Mouse (Mus musculus) neural tube, embryonic 13.5 days (tissue): ENCODE results near the gene C1qtnf12. TPM values are rescaled to one million over a fixed set of nuclear protein-coding genes. Genes with fewer than 3 reads are reported as not detected.
A peak's percentile ranks its signal among the peaks of the same experiment; 100 is the strongest.

Experiments
- ATAC-seq: fragments of 200-750 bp; cut with Nextera tagmentation; 2 replicates; pipeline ENCODE4 v1.8.0; 2017; ENCODE audit warnings: low read depth, mild to moderate bottlenecking, moderate TSS enrichment, moderate library complexity
- H3K27ac ChIP-seq: fragments of 300-500 bp; sonication (generic); replicated peaks from 2 replicates; pipeline ENCODE4 v1.5.1; 2015; ENCODE audit warnings: moderate library complexity, mild to moderate bottlenecking, inconsistent platforms
- H3K27me3 ChIP-seq: fragments of 300-500 bp; sonication (generic); 2 replicates; pipeline ENCODE4 v1.6.1; 2015; ENCODE audit warnings: mild to moderate bottlenecking, inconsistent platforms
- H3K36me3 ChIP-seq: fragments of 300-500 bp; sonication (generic); 2 replicates; pipeline ENCODE4 v1.6.1; 2015; ENCODE audit warnings: mild to moderate bottlenecking, inconsistent platforms
- H3K4me1 ChIP-seq: fragments of 300-500 bp; sonication (generic); replicated peaks from 2 replicates; pipeline ENCODE4 v1.6.1; 2015; ENCODE audit warnings: inconsistent platforms
- H3K4me2 ChIP-seq: fragments of 300-500 bp; sonication (generic); 2 replicates; pipeline ENCODE4 v1.6.1; 2015; ENCODE audit warnings: inconsistent platforms, mild to moderate bottlenecking, moderate library complexity
- H3K4me3 ChIP-seq: fragments of 300-500 bp; sonication (generic); 2 replicates; pipeline ENCODE4 v1.5.1; 2015; ENCODE audit warnings: mild to moderate bottlenecking, inconsistent platforms
- H3K9ac ChIP-seq: fragments of 300-500 bp; sonication (generic); 2 replicates; pipeline ENCODE4 v1.6.1; 2015; ENCODE audit warnings: moderate library complexity, mild to moderate bottlenecking, inconsistent platforms
- H3K9me3 ChIP-seq: fragments of 300-500 bp; sonication (generic); 2 replicates; pipeline ENCODE4 v1.6.1; 2016; ENCODE audit warnings: inconsistent platforms
- WGBS: fragments of 180-500 bp; shearing (Covaris S2); methylation state at CpG from one replicate; pipeline ENCODE4 v1.1.7; 2015; 5-methylcytosine and 5-hydroxymethylcytosine counted together
- polyA plus RNA-seq: library from polyadenylated mRNA; unstranded; fragments of >200 nt; fragmentation: Nextera tagmentation; extraction: Ambion mirVana; gene quantifications from 2 replicates; pipeline ENCODE4 v1.2.1, GENCODE M21; 2015

C1qtnf12 gene
- 10.6 and 19.0 TPM in 2 replicates for polyA plus RNA-seq

DNA sequence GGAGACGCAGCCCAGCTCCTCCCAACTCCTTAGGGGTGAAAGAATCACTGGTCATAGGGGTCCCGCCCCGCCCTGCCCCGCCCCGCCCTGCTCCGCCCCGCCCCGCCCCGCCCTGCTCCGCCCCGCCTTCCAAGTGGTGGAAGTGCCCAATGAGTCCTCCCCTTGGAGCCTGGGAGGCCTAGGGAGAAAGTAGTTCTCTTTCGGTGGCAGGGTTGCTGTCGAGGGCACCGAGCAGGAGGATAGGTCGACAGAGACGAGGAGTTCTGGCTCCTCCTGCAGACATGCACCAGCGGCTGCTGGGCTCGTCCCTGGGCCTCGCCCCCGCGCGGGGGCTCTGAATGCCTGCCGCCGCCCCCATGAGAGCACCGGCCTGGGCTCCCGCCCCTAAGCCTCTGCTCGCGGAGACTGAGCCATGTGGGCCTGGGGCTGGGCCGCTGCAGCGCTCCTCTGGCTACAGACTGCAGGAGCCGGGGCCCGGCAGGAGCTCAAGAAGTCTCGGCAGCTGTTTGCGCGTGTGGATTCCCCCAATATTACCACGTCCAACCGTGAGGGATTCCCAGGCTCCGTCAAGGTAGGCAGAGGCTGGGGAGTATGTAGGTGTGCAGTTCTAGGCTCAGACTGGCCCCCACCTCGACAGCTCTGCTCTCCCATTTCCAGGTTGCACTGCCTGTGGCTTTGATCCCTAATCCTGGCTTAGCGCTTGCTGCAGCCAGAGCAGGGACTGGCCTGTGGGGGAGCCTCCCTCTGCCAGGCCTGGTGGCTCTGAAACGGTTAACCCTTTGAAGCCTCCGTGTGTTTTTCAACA, at the start of gene C1qtnf12:
Gene C1qtnf12, plus strand, starts transcription at position 152 of the 805 bp plus-strand sequence.
- H3K4me1 ChIP-seq: peaks cover 17% of the 10 kb centered on the region
- peak within 1 kb of the TSS; percentile 73 for H3K9ac ChIP-seq
- peak; percentile 62 for ATAC-seq
- WGBS: under 1% methylated on average over 42 of the region's 42 CpGs
- no peaks in the 10 kb centered on the region for H3K27me3 ChIP-seq
- peak within 1 kb of the TSS; percentile 74 for H3K4me2 ChIP-seq
- H3K36me3 ChIP-seq: peaks cover 51% of the 10 kb centered on the region
- no peaks in the 10 kb centered on the region for H3K9me3 ChIP-seq
- peak within 1 kb of the TSS; percentile 23; the same call in 1 of the 2 replicates for H3K27ac ChIP-seq
- peak within 1 kb of the TSS; percentile 43 for H3K4me3 ChIP-seq

DNA sequence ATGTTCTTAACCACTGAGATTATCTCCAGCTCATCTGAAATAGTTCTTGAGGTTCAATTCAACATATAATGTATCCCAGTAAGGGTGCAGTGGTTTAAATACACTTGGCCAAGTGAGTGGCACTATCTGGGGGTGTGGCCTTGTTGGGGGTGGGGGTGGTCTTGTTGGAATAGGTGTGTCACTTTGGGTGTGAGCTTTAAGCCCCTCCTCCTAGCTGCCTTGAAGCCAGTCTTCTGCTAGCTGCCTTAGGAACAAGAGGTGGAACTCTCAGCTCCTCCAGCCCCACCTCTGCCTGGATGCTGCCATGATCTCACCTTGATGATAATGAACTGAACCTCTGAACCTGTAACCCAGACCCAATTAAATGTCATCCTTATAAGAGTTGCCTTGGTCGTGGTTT, 30.1 kb upstream of the C1qtnf12 start:
- no peaks in the 10 kb centered on the region for H3K4me1 ChIP-seq
- H3K4me2 ChIP-seq: no peak overlapping the region
- H3K27me3 ChIP-seq: no peaks in the 10 kb centered on the region
- H3K27ac ChIP-seq: no peak overlapping the region
- no peaks in the 10 kb centered on the region for H3K36me3 ChIP-seq
- no peak overlapping the region for H3K9ac ChIP-seq
- no peak for ATAC-seq
- no peak overlapping the region for H3K4me3 ChIP-seq
- no peaks in the 10 kb centered on the region for H3K9me3 ChIP-seq
- 54% methylated on average over 1 of the region's 1 CpGs for WGBS

DNA sequence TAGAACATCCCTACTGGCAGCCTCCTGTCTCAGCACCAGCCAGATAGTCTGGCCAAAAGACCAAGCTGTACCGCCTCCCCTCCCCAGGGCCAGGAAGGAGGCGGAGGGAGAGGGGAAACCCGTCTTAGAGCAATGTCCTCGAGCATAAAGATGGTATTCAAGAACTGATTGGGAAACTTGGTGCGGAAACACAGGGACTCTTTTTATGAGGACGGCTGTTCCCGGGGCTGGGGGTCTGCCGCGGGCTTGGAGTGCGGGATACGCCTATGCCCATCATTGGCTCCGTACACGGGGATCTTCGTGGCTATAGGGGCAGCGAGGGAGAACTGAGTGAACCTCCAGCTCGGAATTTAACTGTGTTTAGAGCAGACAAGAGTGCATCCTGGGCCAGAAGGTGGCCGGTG, 19.1 kb upstream of the C1qtnf12 start:
- Histone ChIP-seq H3K9me3 (no peaks in the 10 kb centered on the region), H3K36me3 (peaks cover 17% of the 10 kb centered on the region), H3K27ac (peak overlapping the region; percentile 90), H3K9ac (peak overlapping the region; percentile 93), H3K4me2 (peak overlapping the region; percentile 90), H3K4me3 (peak overlapping the region; percentile 99), H3K27me3 (0 out of 2 replicates have a peak, but pooled peaks cover 2% of the 10 kb centered on the region), H3K4me1 (peaks cover 27% of the 10 kb centered on the region)
- WGBS: 2% methylated on average over 17 of the region's 17 CpGs
- ATAC-seq: peak; percentile 62

DNA sequence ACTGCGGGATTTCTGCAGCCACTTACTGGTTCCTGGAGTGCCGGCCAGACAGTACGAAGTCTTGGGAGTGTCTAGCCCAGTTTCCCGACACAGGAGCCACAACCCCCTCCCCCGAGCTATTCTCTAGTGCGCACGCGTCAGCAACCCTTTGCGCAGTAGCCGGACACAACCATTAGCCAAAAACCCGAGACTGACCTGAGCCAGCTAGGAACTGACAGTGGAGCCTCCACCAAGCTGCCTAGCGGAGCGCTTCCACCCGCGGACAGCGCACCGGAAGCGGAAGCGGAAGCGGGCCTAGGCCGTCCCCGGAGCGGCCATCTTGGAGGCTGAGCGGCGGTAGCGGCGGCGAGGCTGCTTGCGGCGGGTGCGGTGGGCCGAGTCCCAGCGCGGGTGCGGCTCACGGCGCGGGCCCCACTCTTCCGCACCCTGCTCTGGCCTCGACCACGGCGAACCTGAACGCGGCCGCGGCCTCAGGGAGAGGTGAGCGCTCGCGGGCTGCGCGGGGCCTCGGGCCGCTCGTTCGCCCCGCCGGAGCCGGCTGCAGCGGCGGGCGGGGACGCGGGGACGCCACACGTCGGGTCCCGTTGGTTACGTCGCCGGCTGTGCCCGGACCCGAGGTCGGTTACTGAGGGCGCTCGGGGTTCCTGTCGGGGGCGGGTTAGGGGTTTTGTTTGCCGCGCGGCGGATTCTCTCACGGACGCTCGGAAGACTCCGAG, 18.4 kb upstream of the C1qtnf12 start, which contains the start of gene Ube2j2:
Gene Ube2j2, plus strand, starts transcription at position 298 of the 716 bp plus-strand sequence.
- under 1% methylated on average over 85 of the region's 85 CpGs for WGBS
- Histone ChIP-seq H3K4me2 (peak within 1 kb of the TSS; percentile 90), H3K4me3 (peak within 1 kb of the TSS; percentile 99), H3K9ac (peak within 1 kb of the TSS; percentile 93), H3K27me3 (0 out of 2 replicates have a peak, but pooled peaks cover 2% of the 10 kb centered on the region), H3K27ac (peak within 1 kb of the TSS; percentile 90), H3K36me3 (peaks cover 24% of the 10 kb centered on the region), H3K4me1 (peaks cover 27% of the 10 kb centered on the region), H3K9me3 (no peaks in the 10 kb centered on the region)
- peak; percentile 98 for ATAC-seq

DNA sequence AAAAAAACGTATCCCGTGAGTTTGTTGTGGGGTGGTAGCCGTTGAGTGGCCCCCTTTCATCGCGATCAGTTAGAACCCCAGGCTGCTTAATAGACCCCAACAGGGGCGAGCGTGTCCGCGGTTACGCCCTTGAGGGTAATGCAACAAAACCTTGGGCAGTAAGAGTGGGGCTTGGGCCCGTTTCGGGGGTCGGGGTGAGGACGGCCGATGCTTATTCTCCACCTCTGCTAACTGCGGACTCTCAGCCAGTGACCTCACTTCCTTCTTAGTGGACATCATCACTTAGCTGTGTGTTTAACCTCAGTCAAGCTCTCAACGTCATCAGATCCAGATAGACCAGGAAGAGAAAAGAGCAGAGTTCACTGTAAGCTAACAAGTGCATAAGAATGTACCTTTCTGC, 17.8 kb upstream of the C1qtnf12 start:
- peak; percentile 21; the same call in 1 of the 2 replicates for ATAC-seq

DNA sequence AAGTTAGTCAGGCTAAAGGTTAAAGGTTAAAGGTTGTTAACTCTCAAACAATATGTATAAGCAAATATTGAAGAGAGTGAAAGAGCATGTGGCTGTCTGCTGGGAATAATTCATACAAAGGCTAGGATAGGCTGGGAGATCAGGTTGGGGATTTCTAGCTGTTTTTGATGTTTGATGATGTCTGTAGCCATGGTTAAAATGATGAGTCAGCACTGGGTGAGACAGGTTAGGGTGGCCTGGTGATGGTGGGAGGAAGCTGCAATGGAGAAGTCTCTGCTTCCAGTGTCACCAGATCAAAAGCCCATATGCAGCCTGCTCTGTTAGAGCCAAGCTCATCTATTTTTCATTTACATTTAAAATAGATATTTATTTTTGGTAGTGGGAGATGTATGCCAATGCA, 15.0 kb upstream of the C1qtnf12 start:
- Histone ChIP-seq H3K27me3 (no peaks in the 10 kb centered on the region), H3K4me1 (peaks cover 27% of the 10 kb centered on the region), H3K9me3 (no peaks in the 10 kb centered on the region), H3K9ac (no peak overlapping the region), H3K36me3 (peaks cover 58% of the 10 kb centered on the region), H3K4me3 (no peak overlapping the region), H3K27ac (no peak overlapping the region), H3K4me2 (no peak overlapping the region)
- no peak for ATAC-seq

More for the DNA sequence above, 17.8 kb upstream of the C1qtnf12 start:
- WGBS: under 1% methylated on average over 17 of the region's 17 CpGs
- Histone ChIP-seq H3K27me3 (0 out of 2 replicates have a peak, but pooled peaks cover 2% of the 10 kb centered on the region), H3K36me3 (peaks cover 29% of the 10 kb centered on the region), H3K9me3 (no peaks in the 10 kb centered on the region), H3K4me1 (peaks cover 27% of the 10 kb centered on the region), H3K27ac (peak overlapping the region; percentile 90; the same call in 1 of the 2 replicates), H3K9ac (peak overlapping the region; percentile 93), H3K4me3 (peak overlapping the region; percentile 99), H3K4me2 (peak overlapping the region; percentile 90)

DNA sequence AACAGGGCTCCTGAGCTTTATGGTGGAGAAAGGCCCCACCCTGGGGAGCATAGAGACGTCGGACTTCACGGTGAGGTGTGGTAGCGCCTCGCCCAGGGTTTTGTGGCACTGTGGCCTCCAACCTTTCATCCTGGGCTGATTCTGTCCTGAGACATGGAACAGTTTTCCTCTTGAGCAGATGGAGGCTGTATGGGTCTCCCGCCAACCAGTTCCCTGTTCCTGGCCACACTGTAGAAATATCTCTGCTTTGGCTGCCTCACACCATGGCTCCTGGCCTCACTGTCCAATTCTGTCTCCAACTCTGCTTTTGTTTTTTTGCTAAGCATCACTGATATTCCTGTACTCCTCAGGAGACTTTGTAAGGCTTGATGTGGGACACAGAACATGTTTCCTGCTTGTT, 6.6 kb upstream of the C1qtnf12 start:
- WGBS: 96% methylated on average over 6 of the region's 6 CpGs
- peaks cover 82% of the 10 kb centered on the region for H3K36me3 ChIP-seq
- no peaks in the 10 kb centered on the region for H3K4me1 ChIP-seq
- no peak overlapping the region for H3K9ac ChIP-seq
- ATAC-seq: no peak
- no peaks in the 10 kb centered on the region for H3K9me3 ChIP-seq
- no peak overlapping the region for H3K4me2 ChIP-seq
- no peak overlapping the region for H3K4me3 ChIP-seq
- H3K27ac ChIP-seq: no peak overlapping the region
- H3K27me3 ChIP-seq: no peaks in the 10 kb centered on the region

DNA sequence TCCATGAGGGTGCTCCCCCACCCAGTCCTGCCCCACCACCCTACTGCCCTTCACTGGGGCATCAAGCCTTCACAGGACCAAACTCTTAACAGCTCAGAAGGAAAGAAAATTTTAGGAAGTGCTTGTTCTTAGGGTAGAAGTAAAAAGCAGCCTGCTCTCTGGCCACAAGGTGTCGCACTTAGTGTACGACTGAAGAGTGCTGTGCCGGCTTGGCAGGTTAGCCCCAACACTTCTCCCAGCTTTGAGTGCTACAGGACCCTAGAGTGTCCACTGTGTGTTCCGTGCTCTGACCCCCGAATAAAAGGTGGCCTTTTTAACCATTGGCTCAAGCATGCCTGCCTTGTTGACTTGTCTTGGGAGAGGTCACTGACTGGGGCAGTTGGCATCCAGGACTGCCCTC, 2.8 kb upstream of the C1qtnf12 start:
- Histone ChIP-seq H3K9ac (no peak overlapping the region), H3K4me3 (no peak overlapping the region), H3K36me3 (peaks cover 53% of the 10 kb centered on the region), H3K27ac (no peak overlapping the region), H3K9me3 (no peaks in the 10 kb centered on the region), H3K4me1 (peaks cover 17% of the 10 kb centered on the region), H3K27me3 (no peaks in the 10 kb centered on the region), H3K4me2 (no peak overlapping the region)
- 4% methylated on average over 5 of the region's 5 CpGs for whole genome bisulfite sequencing
- peak; percentile 66; the same call in 1 of the 2 replicates for ATAC-seq

DNA sequence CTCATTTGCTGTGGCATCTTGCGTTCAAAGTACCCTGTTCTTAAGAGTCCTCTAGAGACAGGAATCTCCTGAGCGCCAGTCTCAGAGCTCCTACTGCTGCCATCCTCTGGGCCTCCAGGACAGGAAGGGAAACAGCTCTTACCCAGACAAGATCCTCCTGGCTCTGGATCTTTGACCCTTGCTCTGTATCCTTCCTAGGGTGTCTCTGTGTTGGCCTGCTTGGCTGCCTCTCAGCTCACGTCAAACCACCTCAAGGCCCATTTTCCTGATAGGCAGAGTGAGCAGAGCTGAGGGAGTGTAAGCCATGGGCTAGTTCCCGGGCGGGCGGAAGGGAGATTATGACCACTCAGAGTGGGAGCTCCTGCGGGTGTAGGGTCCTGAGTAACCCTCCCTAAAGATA, 988 bp downstream of the C1qtnf12 start:
- ATAC-seq: no peak
- peak overlapping the region; percentile 43 for H3K4me3 ChIP-seq
- WGBS: 62% methylated on average over 7 of the region's 7 CpGs
- peak overlapping the region; percentile 74 for H3K4me2 ChIP-seq
- H3K9ac ChIP-seq: peak overlapping the region; percentile 73
- no peak overlapping the region for H3K27ac ChIP-seq
- peaks cover 44% of the 10 kb centered on the region for H3K36me3 ChIP-seq
- no peaks in the 10 kb centered on the region for H3K9me3 ChIP-seq
- H3K4me1 ChIP-seq: peaks cover 17% of the 10 kb centered on the region
- H3K27me3 ChIP-seq: no peaks in the 10 kb centered on the region

DNA sequence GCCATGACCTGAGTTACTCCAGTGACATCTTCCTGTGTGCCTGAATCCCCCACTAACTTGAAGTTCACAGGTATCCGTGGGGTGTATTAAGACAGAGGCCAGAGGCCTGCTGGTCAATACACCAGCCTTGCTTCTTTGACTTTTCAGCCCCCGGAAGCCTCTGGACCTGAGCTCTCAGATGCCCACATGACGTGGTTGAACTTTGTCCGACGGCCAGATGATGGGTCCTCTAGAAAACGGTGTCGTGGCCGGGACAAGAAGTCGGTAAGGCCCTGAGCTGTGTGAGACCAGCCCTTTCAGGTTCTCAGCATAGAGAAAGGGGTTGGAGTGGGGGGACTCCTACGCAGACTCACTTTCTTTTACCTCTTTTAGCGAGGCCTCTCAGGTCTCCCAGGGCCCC, 2.3 kb downstream of the C1qtnf12 start:
- H3K9me3 ChIP-seq: no peaks in the 10 kb centered on the region
- no peak overlapping the region for H3K4me2 ChIP-seq
- no peaks in the 10 kb centered on the region for H3K27me3 ChIP-seq
- 93% methylated on average over 11 of the region's 11 CpGs for WGBS
- H3K36me3 ChIP-seq: peaks cover 35% of the 10 kb centered on the region
- ATAC-seq: no peak
- peaks cover 17% of the 10 kb centered on the region for H3K4me1 ChIP-seq
- H3K4me3 ChIP-seq: no peak overlapping the region
- H3K27ac ChIP-seq: no peak overlapping the region
- no peak overlapping the region for H3K9ac ChIP-seq

DNA sequence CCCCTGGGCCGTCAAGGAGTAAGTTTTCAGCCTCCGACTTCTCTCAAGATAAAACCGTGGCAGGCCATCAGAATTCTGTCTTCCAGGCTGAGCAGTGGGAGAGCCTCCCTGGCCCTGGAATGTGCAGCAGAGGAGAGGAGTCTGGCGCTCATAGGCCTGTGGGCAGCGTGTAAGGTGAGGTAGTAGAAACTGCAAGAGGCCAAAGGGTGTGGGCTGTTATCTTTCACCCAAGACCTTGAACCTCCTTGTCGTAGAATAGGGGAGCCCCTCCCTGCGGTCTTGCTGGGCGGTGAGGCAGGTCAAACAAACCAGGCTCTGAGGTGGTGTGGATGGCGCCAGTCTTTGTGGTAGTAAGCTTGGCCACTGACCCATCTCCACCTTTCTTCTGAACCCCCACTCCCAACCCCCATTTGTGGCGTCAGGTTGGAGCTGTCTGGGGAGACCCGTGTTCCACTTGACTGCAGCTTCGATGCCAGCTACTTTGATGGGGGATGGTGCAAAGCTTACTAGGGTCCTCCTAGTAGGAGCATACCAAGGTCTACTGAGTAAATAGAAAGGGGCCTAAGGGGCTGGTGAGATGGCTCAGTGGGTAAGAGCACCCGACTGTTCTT, 7.0 kb downstream of the C1qtnf12 start:
- Histone ChIP-seq H3K36me3 (peaks cover 27% of the 10 kb centered on the region), H3K4me3 (no peak overlapping the region), H3K9ac (no peak overlapping the region), H3K4me2 (no peak overlapping the region), H3K27me3 (no peaks in the 10 kb centered on the region), H3K4me1 (no peaks in the 10 kb centered on the region), H3K9me3 (no peaks in the 10 kb centered on the region), H3K27ac (no peak overlapping the region)
- no peak for ATAC-seq
- WGBS: 85% methylated on average over 13 of the region's 13 CpGs

DNA sequence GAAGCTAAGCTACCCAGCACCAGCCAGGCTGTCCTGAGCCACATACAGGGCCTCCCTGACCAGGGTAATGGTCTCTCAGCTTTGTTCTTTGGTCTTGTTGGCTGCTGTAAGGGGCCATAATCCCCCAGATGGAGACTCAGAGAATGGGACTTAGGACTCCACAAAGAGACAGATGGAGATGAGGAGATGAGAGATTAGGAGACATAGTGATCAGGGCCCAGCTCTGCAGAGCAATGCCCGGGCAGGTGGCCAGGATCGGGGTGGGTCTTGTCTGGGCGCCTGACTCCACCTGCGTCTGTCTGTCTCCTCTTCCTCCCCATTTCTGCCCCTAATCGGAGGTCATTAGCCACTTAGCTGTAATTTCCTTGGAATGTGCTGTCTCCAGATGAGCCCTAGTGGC, 8.2 kb downstream of the C1qtnf12 start:
- 78% methylated on average over 5 of the region's 5 CpGs for WGBS
- H3K9ac ChIP-seq: no peak overlapping the region
- ATAC-seq: no peak

More for the DNA sequence above, 8.2 kb downstream of the C1qtnf12 start:
- no peak overlapping the region for H3K4me2 ChIP-seq
- H3K27me3 ChIP-seq: no peaks in the 10 kb centered on the region
- H3K4me3 ChIP-seq: no peak overlapping the region
- no peaks in the 10 kb centered on the region for H3K4me1 ChIP-seq
- no peaks in the 10 kb centered on the region for H3K9me3 ChIP-seq
- H3K36me3 ChIP-seq: peaks cover 16% of the 10 kb centered on the region
- no peak overlapping the region for H3K27ac ChIP-seq
